Mouse (Mus musculus) small intestine, adult 2 months (tissue): ENCODE results near the gene Tmem37.

Experiments used
- CTCF ChIP-seq: fragments of 200-500 bp; IDR thresholded peaks from 2 replicates; pipeline ENCODE4 v1.5.1; 2012; ENCODE audit warnings: low read depth, mild to moderate bottlenecking, control low read depth, inconsistent platforms, low read length, moderate library complexity, mixed read lengths; ENCODE audit not compliant: insufficient replicate concordance, insufficient read length; ENCODE audit errors: extremely low read depth
- POLR2A ChIP-seq: fragments of 200-500 bp; IDR thresholded peaks from 2 replicates; pipeline ENCODE4 v1.6.1; 2012; ENCODE audit warnings: low read depth, mild to moderate bottlenecking, control low read depth, inconsistent platforms, low read length, moderate library complexity

DNA sequence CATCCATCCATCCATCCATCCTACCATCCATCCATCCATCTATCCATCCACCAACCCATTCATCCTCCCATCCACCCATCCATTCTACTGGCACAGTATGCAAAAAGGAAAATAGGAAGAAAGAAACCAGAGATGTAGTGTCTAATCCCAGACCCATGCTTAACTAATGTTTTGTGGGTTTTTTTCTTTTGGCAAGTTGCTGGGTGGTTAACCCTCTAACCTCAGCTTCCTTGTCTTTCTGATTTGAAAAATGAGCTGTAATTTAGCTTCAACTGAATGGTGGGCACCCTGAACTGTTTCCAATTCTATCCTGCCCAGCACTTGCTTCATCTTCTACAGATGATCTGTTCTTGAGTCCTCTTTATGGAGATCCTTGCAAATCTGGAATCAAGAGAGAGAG lies 26.5 kb downstream of the Tmem37 start:
- no peak for TF ChIP-seq CTCF
- TF ChIP-seq POLR2A, result no peak
